Mouse (Mus musculus): ENCODE measurements around the gene Fam173a. TPM values are rescaled to one million over a fixed set of nuclear protein-coding genes. Genes with fewer than 3 reads are reported as not detected.

Gene Fam173a
- polyA plus RNA-seq, 1 experiment from 2014 or later: 92.6 TPM

- no peak for ATAC-seq (replicated peaks)
- Histone ChIP-seq H3K9me3 (no peaks in the 10 kb centered on the region), H3K27me3 (replicated peaks) (no peaks in the 10 kb centered on the region), H3K27ac (peak overlapping the region; percentile 96), H3K9ac (peak overlapping the region; percentile 77), H3K4me1 (peaks cover 80% of the 10 kb centered on the region), H3K36me3 (replicated peaks) (0 out of 2 replicates have a peak, but pooled peaks cover 19% of the 10 kb centered on the region), H3K4me3 (peak overlapping the region; percentile 80), H3K4me2 (peak overlapping the region; percentile 95)
- WGBS: 59% methylated on average over 6 of the region's 6 CpGs
These were observed 41.4 kb upstream of the Fam173a start for GRCm38 (mm10) chr17:25833961-25834594.

- H3K9ac ChIP-seq: peak within 1 kb of the TSS; percentile 77
- peak; percentile 41 for ATAC-seq (replicated peaks)
- H3K4me1 ChIP-seq: peaks cover 84% of the 10 kb centered on the region
- H3K4me3 ChIP-seq: peak within 1 kb of the TSS; percentile 80
- H3K27ac ChIP-seq: peak within 1 kb of the TSS; percentile 96
- WGBS: under 1% methylated on average over 24 of the region's 24 CpGs
- H3K36me3 ChIP-seq (replicated peaks): 0 out of 2 replicates have a peak, but pooled peaks cover 19% of the 10 kb centered on the region
- H3K27me3 ChIP-seq (replicated peaks): no peaks in the 10 kb centered on the region
- H3K9me3 ChIP-seq: no peaks in the 10 kb centered on the region
- H3K4me2 ChIP-seq: peak within 1 kb of the TSS; percentile 95
These were observed 40.6 kb upstream of the Fam173a start, which contains the start of gene Stub1 for GRCm38 (mm10) chr17:25833291-25833663. Gene Stub1 (minus strand): TSS chr17:25833404.

GRCm38 (mm10) chr17:25832436-25833290 is 40.0 kb upstream of the Fam173a start:
- under 1% methylated on average over 76 of the region's 77 CpGs for WGBS
- peak overlapping the region; percentile 95 for H3K4me2 ChIP-seq
- H3K9me3 ChIP-seq: no peaks in the 10 kb centered on the region
- no peaks in the 10 kb centered on the region for H3K27me3 ChIP-seq (replicated peaks)
- H3K27ac ChIP-seq: peak overlapping the region; percentile 96
- H3K9ac ChIP-seq: peak overlapping the region; percentile 77
- H3K4me1 ChIP-seq: peaks cover 84% of the 10 kb centered on the region
- 0 out of 2 replicates have a peak, but pooled peaks cover 21% of the 10 kb centered on the region for H3K36me3 ChIP-seq (replicated peaks)
- ATAC-seq (replicated peaks): peak; percentile 91
- H3K4me3 ChIP-seq: peak overlapping the region; percentile 80

- H3K4me2 ChIP-seq: peak overlapping the region; percentile 95
- H3K4me1 ChIP-seq: peaks cover 84% of the 10 kb centered on the region
- WGBS: 63% methylated on average over 21 of the region's 21 CpGs
- H3K9ac ChIP-seq: peak overlapping the region; percentile 77
- H3K27me3 ChIP-seq (replicated peaks): no peaks in the 10 kb centered on the region
- H3K9me3 ChIP-seq: no peaks in the 10 kb centered on the region
- 0 out of 2 replicates have a peak, but pooled peaks cover 30% of the 10 kb centered on the region for H3K36me3 ChIP-seq (replicated peaks)
- no peak for ATAC-seq (replicated peaks)
- H3K27ac ChIP-seq: peak overlapping the region; percentile 96
- H3K4me3 ChIP-seq: peak overlapping the region; percentile 80
These were observed 39.0 kb upstream of the Fam173a start for GRCm38 (mm10) chr17:25831451-25832281.

- no peaks in the 10 kb centered on the region for H3K9me3 ChIP-seq
- H3K4me1 ChIP-seq: peaks cover 84% of the 10 kb centered on the region
- no peak overlapping the region for H3K27ac ChIP-seq
- no peak overlapping the region; the same call in 1 of the 2 replicates for H3K4me3 ChIP-seq
- no peak for ATAC-seq (replicated peaks)
- peak overlapping the region; percentile 95 for H3K4me2 ChIP-seq
- H3K36me3 ChIP-seq (replicated peaks): 0 out of 2 replicates have a peak, but pooled peaks cover 31% of the 10 kb centered on the region
- no peaks in the 10 kb centered on the region for H3K27me3 ChIP-seq (replicated peaks)
- WGBS: 86% methylated on average over 14 of the region's 14 CpGs
- H3K9ac ChIP-seq: no peak overlapping the region
These were observed 38.2 kb upstream of the Fam173a start for GRCm38 (mm10) chr17:25830806-25831431.

GRCm38 (mm10) chr17:25830200-25830753 is 37.6 kb upstream of the Fam173a start:
- Histone ChIP-seq H3K9me3 (no peaks in the 10 kb centered on the region), H3K27ac (no peak overlapping the region), H3K36me3 (replicated peaks) (0 out of 2 replicates have a peak, but pooled peaks cover 31% of the 10 kb centered on the region), H3K4me2 (peak overlapping the region; percentile 80), H3K4me3 (peak overlapping the region; percentile 66), H3K27me3 (replicated peaks) (no peaks in the 10 kb centered on the region), H3K9ac (no peak overlapping the region), H3K4me1 (peaks cover 84% of the 10 kb centered on the region)
- no peak for ATAC-seq (replicated peaks)
- 94% methylated on average over 4 of the region's 4 CpGs for whole genome bisulfite sequencing

- H3K27ac ChIP-seq: peak overlapping the region; percentile 91
- ATAC-seq (replicated peaks): no peak
- peak overlapping the region; percentile 66 for H3K4me3 ChIP-seq
- H3K27me3 ChIP-seq (replicated peaks): no peaks in the 10 kb centered on the region
- peak overlapping the region; percentile 86 for H3K9ac ChIP-seq
- peak overlapping the region; percentile 80 for H3K4me2 ChIP-seq
- no peaks in the 10 kb centered on the region for H3K9me3 ChIP-seq
- H3K36me3 ChIP-seq (replicated peaks): 0 out of 2 replicates have a peak, but pooled peaks cover 31% of the 10 kb centered on the region
- WGBS: 36% methylated on average over 8 of the region's 8 CpGs
- H3K4me1 ChIP-seq: peaks cover 84% of the 10 kb centered on the region
These were observed 36.9 kb upstream of the Fam173a start for GRCm38 (mm10) chr17:25829558-25830017.

GRCm38 (mm10) chr17:25828712-25829557 is 36.2 kb upstream of the Fam173a start, which contains the start of gene Jmjd8:
Gene Jmjd8 (plus strand): TSS chr17:25828867.
- Histone ChIP-seq H3K9me3 (no peaks in the 10 kb centered on the region), H3K4me3 (peak within 1 kb of the TSS; percentile 66), H3K4me2 (peak within 1 kb of the TSS; percentile 80), H3K27ac (peak within 1 kb of the TSS; percentile 91), H3K9ac (peak within 1 kb of the TSS; percentile 86), H3K27me3 (replicated peaks) (no peaks in the 10 kb centered on the region), H3K4me1 (peaks cover 84% of the 10 kb centered on the region), H3K36me3 (replicated peaks) (0 out of 2 replicates have a peak, but pooled peaks cover 31% of the 10 kb centered on the region)
- ATAC-seq (replicated peaks): peak; percentile 59
- 1% methylated on average over 32 of the region's 32 CpGs for WGBS

- Histone ChIP-seq H3K27me3 (replicated peaks) (no peaks in the 10 kb centered on the region), H3K27ac (peak overlapping the region; percentile 91), H3K4me3 (peak overlapping the region; percentile 66), H3K9me3 (no peaks in the 10 kb centered on the region), H3K9ac (peak overlapping the region; percentile 86; the same call in 1 of the 2 replicates), H3K36me3 (replicated peaks) (0 out of 2 replicates have a peak, but pooled peaks cover 31% of the 10 kb centered on the region), H3K4me2 (peak overlapping the region; percentile 80), H3K4me1 (peaks cover 82% of the 10 kb centered on the region)
- no peak for ATAC-seq (replicated peaks)
- 83% methylated on average over 8 of the region's 8 CpGs for WGBS
These were observed 35.5 kb upstream of the Fam173a start for GRCm38 (mm10) chr17:25828223-25828594.

GRCm38 (mm10) chr17:25827546-25828222 is 35.0 kb upstream of the Fam173a start:
- Histone ChIP-seq H3K36me3 (replicated peaks) (0 out of 2 replicates have a peak, but pooled peaks cover 31% of the 10 kb centered on the region), H3K9ac (peak overlapping the region; percentile 86; the same call in 1 of the 2 replicates), H3K27ac (peak overlapping the region; percentile 91), H3K27me3 (replicated peaks) (no peaks in the 10 kb centered on the region), H3K4me3 (0 out of 2 replicates have a peak overlapping the region, but pooled peaks have one; percentile 66), H3K9me3 (no peaks in the 10 kb centered on the region), H3K4me2 (peak overlapping the region; percentile 80; the same call in 1 of the 2 replicates), H3K4me1 (peaks cover 82% of the 10 kb centered on the region)
- ATAC-seq (replicated peaks): no peak
- WGBS: 92% methylated on average over 22 of the region's 22 CpGs
